Mouse (Mus musculus) kidney, adult 2 months (tissue): ENCODE results near the gene Rab8b.

Experiments used
- CTCF ChIP-seq: fragments of 200-500 bp; conservative IDR thresholded peaks from 2 replicates; pipeline ENCODE4 v1.5.1; 2011; ENCODE audit warnings: low read depth, mild to moderate bottlenecking, control low read depth, low read length, moderate library complexity, mixed read lengths; ENCODE audit not compliant: insufficient read depth, insufficient read length
- POLR2A ChIP-seq: fragments of 200-500 bp; IDR thresholded peaks from one replicate; pipeline ENCODE4 v1.6.1; 2011; ENCODE audit warnings: low read depth, low read length, control low read depth

DNA sequence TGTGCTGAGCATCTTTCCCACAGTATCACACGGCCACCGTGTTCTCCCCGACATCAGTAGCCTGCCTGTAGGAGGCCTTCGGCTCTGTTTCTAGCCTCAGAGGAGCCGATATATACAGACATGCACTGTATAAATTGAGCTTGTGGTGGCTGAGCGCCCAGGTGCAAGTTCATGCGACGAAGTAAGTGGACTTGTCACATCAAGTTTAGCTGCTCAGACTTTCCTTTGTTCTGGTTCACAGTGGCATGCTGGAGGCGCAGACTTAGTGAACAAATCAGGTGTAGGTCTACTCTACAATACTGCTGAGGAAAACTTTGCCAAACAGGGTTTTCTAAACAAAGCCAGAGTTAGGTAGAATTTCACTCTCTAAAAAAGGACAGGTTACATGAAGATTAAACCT lies 13.5 kb downstream of the Rab8b start:
- TF ChIP-seq CTCF (no peak), POLR2A (no peak)
